Comparison of ENCODE assay signal across 28 mouse cellular contexts in the genomic region with DNA sequence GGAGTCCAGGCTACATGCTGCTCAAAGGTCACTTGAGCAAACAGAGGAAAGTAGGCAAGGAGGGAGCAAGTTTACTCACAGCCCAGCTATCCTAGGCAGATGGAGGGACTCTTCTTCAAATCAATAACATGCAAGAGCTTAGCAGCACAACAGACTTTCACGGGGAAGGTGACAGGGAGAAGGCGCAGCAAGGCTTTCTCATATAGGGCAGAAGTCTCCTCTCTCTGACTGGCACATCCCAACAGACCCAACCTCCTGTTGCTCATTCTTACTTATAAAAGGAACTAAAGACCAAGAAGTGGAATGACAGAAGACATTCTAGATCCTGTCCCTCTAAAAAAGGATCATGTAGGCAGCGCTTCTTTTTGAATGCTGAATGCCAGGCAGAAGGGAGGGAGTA.
DNase-seq lines count a peak whose midpoint lies in the region; ATAC-seq and TF ChIP-seq lines count a peak whose summit lies in the region.
"Had no signal": no experiment of that assay in that cellular context is flagged by ENCODE, and none has a peak within 500 bp of the region (broad histone marks: within the 10 kb centered on the region; RNA-seq: fewer than 3 reads in every experiment).

No protein-coding gene starts in this region.

- DNase-seq in heart, adult 11 months: peak; percentile 37
- no peak for DNase-seq in left cerebral cortex, adult 2 months (ENCODE audit: extremely low spot score in 1 of 2, low spot score in 2 of 2)
- DNase-seq in left cerebral cortex, postnatal 25 days (ENCODE audit: low spot score in 2 of 2): no peak
- DNase-seq in midbrain, embryonic 14.5 days: no peak
- DNase-seq: adrenal gland, postnatal 10 days; adrenal gland, postnatal 36 days; cerebellum, adult 11-12 months; cerebellum, adult 8-10 months; cerebellum, postnatal 10 days; cerebellum, postnatal 36 days; gastrocnemius, postnatal 10 days; heart, adult 18-20 months; heart, postnatal 10 days; heart, postnatal 36 days; kidney, adult 11 months had no signal

- H3K4me2 ChIP-seq in heart, embryonic 11.5 days: no peak overlapping the region
- no peak overlapping the region for H3K4me2 ChIP-seq in midbrain, embryonic 14.5 days (ENCODE audit: low read length)
- H3K4me2 ChIP-seq: forebrain, embryonic 13.5 days; heart, embryonic 15.5 days; hindbrain, embryonic 13.5 days; intestine, embryonic 15.5 days had no signal

- no peak for ATAC-seq in heart, embryonic 11.5 days (replicated peaks; ENCODE audit: insufficient number of reproducible peaks, low FRiP score, low TSS enrichment)
- no peak for ATAC-seq in midbrain, embryonic 14.5 days (ENCODE audit: low FRiP score, low TSS enrichment)
- ATAC-seq: activated CD4-positive, CD25-positive, alpha-beta regulatory T cell, adult 4 months; CD4-positive, CD25-positive, alpha-beta regulatory T cell, adult 4 months; forebrain, embryonic 13.5 days; forebrain, embryonic 16.5 days; hindbrain, embryonic 16.5 days; intestine, embryonic 15.5 days had no signal

- TF ChIP-seq POLR2A in cortical plate, adult 2 months (IDR thresholded peaks at IDR 0.05; ENCODE audit: extremely low read depth, insufficient read depth, low read length): no peak

- no peak overlapping the region for H3K4me3 ChIP-seq in heart, embryonic 11.5 days (ENCODE audit: low read depth, low read length)
- H3K4me3 ChIP-seq in left cerebral cortex, adult 2 months: no peak overlapping the region
- H3K4me3 ChIP-seq in cortical plate, adult 2 months (ENCODE audit: insufficient read depth, low read length): no peak overlapping the region
- H3K4me3 ChIP-seq in midbrain, embryonic 14.5 days (replicated peaks; ENCODE audit: low read depth, low read length): no peak overlapping the region
- H3K4me3 ChIP-seq: forebrain, embryonic 10.5 days; forebrain, embryonic 13.5 days; heart, embryonic 10.5 days; heart, embryonic 15.5 days; hindbrain, embryonic 10.5 days; hindbrain, embryonic 13.5 days; intestine, embryonic 15.5 days had no signal

- 70% methylated on average over 3 of the region's 3 CpGs for WGBS in heart, embryonic 11.5 days (ENCODE audit: insufficient replicate concordance)
- 73% methylated on average over 3 of the region's 3 CpGs for WGBS in midbrain, embryonic 14.5 days

- no peak overlapping the region for H3K9ac ChIP-seq in heart, embryonic 11.5 days (ENCODE audit: low read depth, low read length)
- H3K9ac ChIP-seq in midbrain, embryonic 14.5 days (replicated peaks; ENCODE audit: low read length): no peak overlapping the region
- H3K9ac ChIP-seq: forebrain, embryonic 13.5 days; heart, embryonic 15.5 days; hindbrain, embryonic 13.5 days; intestine, embryonic 15.5 days had no signal

- no peaks in the 10 kb centered on the region for H3K27me3 ChIP-seq in heart, embryonic 11.5 days (ENCODE audit: control insufficient read depth, insufficient read depth, low read length)
- no peaks in the 10 kb centered on the region for H3K27me3 ChIP-seq in midbrain, embryonic 14.5 days (ENCODE audit: control insufficient read depth, insufficient read depth, low read length)
- H3K27me3 ChIP-seq: forebrain, embryonic 13.5 days; heart, embryonic 15.5 days; hindbrain, embryonic 13.5 days; intestine, embryonic 15.5 days had no signal

- no peaks in the 10 kb centered on the region; the same call in 1 of the 2 replicates for H3K9me3 ChIP-seq in heart, embryonic 11.5 days (replicated peaks; ENCODE audit: control insufficient read depth, low read length)
- H3K9me3 ChIP-seq in midbrain, embryonic 14.5 days (ENCODE audit: control insufficient read depth, low read length): peaks cover 5% of the 10 kb centered on the region
- H3K9me3 ChIP-seq: forebrain, embryonic 13.5 days; heart, embryonic 10.5 days; heart, embryonic 15.5 days; intestine, embryonic 15.5 days had no signal

- no peak for TF ChIP-seq CTCF in left cerebral cortex, adult 2 months (IDR thresholded peaks at IDR 0.05)
- TF ChIP-seq CTCF in cortical plate, adult 2 months (IDR thresholded peaks at IDR 0.05; ENCODE audit: extremely low read depth, insufficient read depth, low read length): no peak

- H3K36me3 ChIP-seq in heart, embryonic 11.5 days (ENCODE audit: control insufficient read depth, insufficient read depth, low read length): no peaks in the 10 kb centered on the region
- H3K36me3 ChIP-seq in midbrain, embryonic 14.5 days (ENCODE audit: control insufficient read depth, insufficient read depth, low read length): no peaks in the 10 kb centered on the region
- H3K36me3 ChIP-seq: forebrain, embryonic 10.5 days; heart, embryonic 10.5 days; heart, embryonic 15.5 days; hindbrain, embryonic 10.5 days; hindbrain, embryonic 13.5 days; intestine, embryonic 15.5 days had no signal

- no peak overlapping the region for H3K27ac ChIP-seq in heart, embryonic 11.5 days (ENCODE audit: low read depth, low read length)
- peak overlapping the region; percentile 85 for H3K27ac ChIP-seq in left cerebral cortex, adult 2 months
- H3K27ac ChIP-seq in cortical plate, adult 2 months (ENCODE audit: insufficient read depth, low read length): peak overlapping the region; percentile 61; the same call in 1 of the 2 replicates
- H3K27ac ChIP-seq in midbrain, embryonic 14.5 days (replicated peaks; ENCODE audit: low read depth, low read length): no peak overlapping the region
- H3K27ac ChIP-seq: forebrain, embryonic 10.5 days; forebrain, embryonic 13.5 days; heart, embryonic 10.5 days; heart, embryonic 15.5 days; hindbrain, embryonic 10.5 days; hindbrain, embryonic 13.5 days; intestine, embryonic 15.5 days had no signal

- peaks cover 3% of the 10 kb centered on the region; the same call in 1 of the 2 replicates for H3K4me1 ChIP-seq in heart, embryonic 11.5 days (ENCODE audit: control insufficient read depth, insufficient read depth, low read length)
- H3K4me1 ChIP-seq in cortical plate, adult 2 months (ENCODE audit: control insufficient read depth, insufficient read depth, low read length): peaks cover 5% of the 10 kb centered on the region
- H3K4me1 ChIP-seq in midbrain, embryonic 14.5 days (ENCODE audit: control insufficient read depth, insufficient read depth, low read length): no peaks in the 10 kb centered on the region
- H3K4me1 ChIP-seq: forebrain, embryonic 13.5 days; heart, embryonic 15.5 days; hindbrain, embryonic 10.5 days; hindbrain, embryonic 13.5 days had no signal

- intact Hi-C loops in left cerebral cortex, adult 2 months (cut with DNase I): no loop called here
- intact Hi-C loops in left cerebral cortex, postnatal 25 days (cut with DNase I): no loop called here

Comparison
In these comparisons a context has a peak if more than half of its experiments do, and no peak if none do; other contexts are left out.
1. H3K27ac ChIP-seq: peak in left cerebral cortex, adult 2 months (single experiment) and cortical plate, adult 2 months (single experiment); none in heart, embryonic 11.5 days (single experiment) and midbrain, embryonic 14.5 days (single experiment).